Mouse (Mus musculus) liver, postnatal 0 days (tissue): ENCODE measurements around the gene Arpp21.

Experiments used
- CTCF ChIP-seq: sonication (generic); IDR thresholded peaks from 2 replicates; pipeline ENCODE4 v1.5.1; 2016; ENCODE audit warnings: antibody characterized with exemption, low read depth
- EP300 ChIP-seq: IDR thresholded peaks from 2 replicates; pipeline ENCODE4 v1.6.1; 2016; ENCODE audit warnings: antibody characterized with exemption, low read depth, mild to moderate bottlenecking

GRCm38 (mm10) chr9:112102155-112102851 is 133.4 kb downstream of the Arpp21 start:
- TF ChIP-seq CTCF, result no peak
- TF ChIP-seq EP300, result no peak
